Mouse (Mus musculus) lung, postnatal 0 days (tissue): ENCODE data around the gene Corin. TPM values are rescaled to one million over a fixed set of nuclear protein-coding genes. Genes with fewer than 3 reads are reported as not detected.
A peak's percentile ranks its signal among the peaks of the same experiment; 100 is the strongest.

Experiments
- ATAC-seq: fragments of 200-750 bp; cut with Nextera tagmentation; 2 replicates; pipeline ENCODE4 v1.8.0; 2017; ENCODE audit warnings: moderate library complexity
- DNase-seq: peaks from one replicate; pipeline ENCODE4 v3.0.0-alpha.2; 2016; ENCODE audit warnings: low spot score
- H3K27ac ChIP-seq: fragments of 300-500 bp; sonication (generic); 2 replicates; pipeline ENCODE4 v1.5.1; 2014; ENCODE audit warnings: antibody characterized with exemption, mild to moderate bottlenecking, low read length, mixed read lengths
- H3K27me3 ChIP-seq: fragments of 300-500 bp; sonication (generic); replicated peaks from 2 replicates; pipeline ENCODE4 v1.6.1; 2014; ENCODE audit warnings: low read length, mixed read lengths; ENCODE audit not compliant: insufficient read depth
- H3K36me3 ChIP-seq: fragments of 300-500 bp; sonication (generic); 2 replicates; pipeline ENCODE4 v1.6.1; 2014; ENCODE audit warnings: low read length, mixed read lengths; ENCODE audit not compliant: insufficient read depth
- H3K4me1 ChIP-seq: fragments of 300-500 bp; sonication (generic); 2 replicates; pipeline ENCODE4 v1.6.1; 2014; ENCODE audit warnings: antibody characterized with exemption, low read depth, low read length, mixed read lengths; ENCODE audit not compliant: insufficient read depth
- H3K4me2 ChIP-seq: fragments of 300-500 bp; sonication (generic); replicated peaks from 2 replicates; pipeline ENCODE4 v1.6.1; 2014; ENCODE audit warnings: low read depth, mild to moderate bottlenecking, low read length, moderate library complexity, mixed read lengths
- H3K4me3 ChIP-seq: fragments of 300-500 bp; sonication (generic); 2 replicates; pipeline ENCODE4 v1.5.1; 2014; ENCODE audit warnings: low read depth, low read length
- H3K9ac ChIP-seq: fragments of 300-500 bp; sonication (generic); replicated peaks from 2 replicates; pipeline ENCODE4 v1.6.1; 2014; ENCODE audit warnings: low read depth, mild to moderate bottlenecking
- H3K9me3 ChIP-seq: fragments of 300-500 bp; sonication (generic); 2 replicates; pipeline ENCODE4 v1.6.1; 2016; ENCODE audit warnings: low read length, mixed read lengths
- CTCF ChIP-seq: IDR thresholded peaks from 2 replicates; pipeline ENCODE4 v1.5.1; 2016; ENCODE audit warnings: antibody characterized with exemption, mild to moderate bottlenecking
- EP300 ChIP-seq: IDR thresholded peaks from 2 replicates; pipeline ENCODE4 v1.6.1; 2016; ENCODE audit warnings: antibody characterized with exemption, mild to moderate bottlenecking, control low read depth
- WGBS: fragments of 180-500 bp; shearing (Covaris S2); extraction: QIAGEN DNeasy Blood & Tissue Kit; methylation state at CpG from one replicate; pipeline ENCODE4 v1.1.7; 2014; 5-methylcytosine and 5-hydroxymethylcytosine counted together
- polyA plus RNA-seq: library from polyadenylated mRNA; unstranded; fragments of >200 nt; fragmentation: Nextera tagmentation; extraction: Ambion mirVana; gene quantifications from 2 replicates; pipeline ENCODE4 v1.2.1, GENCODE M21; 2015

The Corin gene
- polyA plus RNA-seq, 1 experiment from 2014 or later, result 0.85 TPM

DNA sequence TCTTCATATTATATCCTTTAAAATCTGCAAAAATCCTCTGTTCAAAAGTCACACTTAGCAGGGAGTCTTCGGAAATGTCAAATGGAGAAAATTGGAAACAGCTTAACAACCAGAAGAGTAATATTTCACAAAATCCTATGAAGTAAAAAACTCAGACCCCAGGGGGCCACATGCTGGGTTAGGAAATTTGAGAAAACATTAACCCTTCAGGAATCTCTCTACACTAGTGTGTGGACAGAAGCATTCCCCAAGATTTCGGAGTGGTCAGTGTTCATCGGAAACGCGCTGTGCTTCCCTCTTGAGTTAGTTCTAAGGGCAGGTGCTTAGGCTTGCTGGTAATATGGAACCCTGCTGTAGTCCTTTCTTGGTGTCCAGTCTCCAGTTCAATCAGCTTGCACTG is 101.4 kb downstream of the Corin start:
- Histone ChIP-seq H3K4me2 (no peak overlapping the region), H3K27me3 (no peaks in the 10 kb centered on the region), H3K4me3 (no peak overlapping the region), H3K9me3 (no peaks in the 10 kb centered on the region), H3K27ac (no peak overlapping the region), H3K36me3 (no peaks in the 10 kb centered on the region), H3K9ac (no peak overlapping the region), H3K4me1 (no peaks in the 10 kb centered on the region)
- no peak for ATAC-seq
- TF ChIP-seq CTCF (no peak), EP300 (no peak)
- 66% methylated on average over 5 of the region's 5 CpGs for WGBS
- DNase-seq, result no peak

DNA sequence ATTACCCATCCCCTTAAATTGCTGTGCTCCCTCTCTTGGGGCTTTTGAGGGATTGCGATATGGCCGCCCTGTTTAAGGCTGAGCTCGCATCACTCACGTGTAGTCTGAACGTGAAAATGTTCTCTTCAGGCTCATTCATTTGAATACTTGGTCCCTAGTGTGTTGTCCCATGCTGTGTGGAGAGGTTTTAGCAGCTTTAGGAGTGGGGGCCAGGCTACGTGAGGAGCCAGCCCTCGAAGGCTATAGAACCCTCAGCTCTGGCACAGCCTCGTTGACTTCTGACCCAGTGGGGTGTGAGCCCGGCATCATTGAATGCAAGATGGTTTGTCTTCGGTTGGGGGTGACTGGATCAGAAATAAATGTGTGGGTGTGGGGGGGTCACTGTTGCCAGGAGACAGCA is 102.5 kb downstream of the Corin start:
- H3K4me3 ChIP-seq, result no peak overlapping the region
- no peak overlapping the region for H3K9ac ChIP-seq
- H3K4me1 ChIP-seq, result no peaks in the 10 kb centered on the region
- TF ChIP-seq EP300 (no peak), CTCF (no peak)
- no peaks in the 10 kb centered on the region for H3K36me3 ChIP-seq
- 61% methylated on average over 10 of the region's 10 CpGs for WGBS
- no peaks in the 10 kb centered on the region for H3K27me3 ChIP-seq
- no peak overlapping the region for H3K4me2 ChIP-seq
- no peaks in the 10 kb centered on the region for H3K9me3 ChIP-seq
- DNase-seq (no peak), ATAC-seq (no peak)
- H3K27ac ChIP-seq, result no peak overlapping the region

DNA sequence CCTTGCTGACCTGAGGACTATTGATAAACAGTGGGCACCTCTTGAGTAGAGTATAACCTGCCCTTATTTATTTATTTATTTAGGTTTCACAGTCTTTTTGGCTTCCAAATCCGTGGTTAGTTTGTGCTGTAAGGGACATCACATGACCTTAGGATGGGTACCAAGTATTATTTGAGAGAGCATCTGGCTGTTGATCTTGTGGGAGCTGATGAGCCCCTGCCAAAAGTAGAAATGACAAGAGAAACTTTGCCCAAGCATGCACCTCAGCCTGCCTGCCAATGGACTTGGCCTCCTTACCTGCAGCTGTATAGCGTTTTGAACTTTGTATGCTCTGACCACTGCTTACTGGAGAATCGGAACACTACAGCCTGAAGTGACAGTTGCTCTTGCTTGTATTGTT is 103.0 kb downstream of the Corin start:
- TF ChIP-seq EP300 (no peak), CTCF (no peak)
- H3K36me3 ChIP-seq, result no peaks in the 10 kb centered on the region
- no peaks in the 10 kb centered on the region for H3K9me3 ChIP-seq
- H3K9ac ChIP-seq, result no peak overlapping the region
- H3K27ac ChIP-seq, result no peak overlapping the region
- no peak for ATAC-seq
- H3K4me2 ChIP-seq, result no peak overlapping the region
- DNase-seq, result no peak
- no peak overlapping the region for H3K4me3 ChIP-seq
- 68% methylated on average over 3 of the region's 3 CpGs for WGBS
- no peaks in the 10 kb centered on the region for H3K27me3 ChIP-seq
- no peaks in the 10 kb centered on the region for H3K4me1 ChIP-seq

DNA sequence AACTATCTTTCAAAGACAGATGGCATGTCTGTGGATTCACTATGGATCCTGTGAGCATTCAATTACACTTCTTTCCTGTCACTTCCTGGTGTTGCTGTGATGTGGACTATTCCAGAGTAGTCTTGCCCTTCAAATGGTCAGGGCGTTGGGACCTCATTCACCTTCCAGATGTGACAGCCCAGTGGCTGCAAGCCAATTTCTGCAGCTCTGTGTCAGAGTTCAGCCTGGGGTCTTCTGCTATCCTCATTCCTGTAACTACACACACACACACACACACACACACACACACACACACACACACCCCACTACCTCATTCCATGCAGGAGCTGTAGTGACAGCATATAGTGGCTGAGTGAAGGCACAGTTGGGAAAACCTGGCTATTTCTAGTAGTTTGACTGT is 122.1 kb downstream of the Corin start:
- H3K4me3 ChIP-seq, result no peak overlapping the region
- ATAC-seq (no peak), DNase-seq (peak; percentile 8)
- H3K4me2 ChIP-seq, result no peak overlapping the region
- H3K27me3 ChIP-seq, result no peaks in the 10 kb centered on the region
- WGBS, result 50% methylated on average over 1 of the region's 1 CpGs
- H3K36me3 ChIP-seq, result no peaks in the 10 kb centered on the region
- no peak for TF ChIP-seq EP300
- TF ChIP-seq CTCF, result no peak
- no peaks in the 10 kb centered on the region for H3K9me3 ChIP-seq
- no peaks in the 10 kb centered on the region for H3K4me1 ChIP-seq
- H3K27ac ChIP-seq, result no peak overlapping the region
- no peak overlapping the region for H3K9ac ChIP-seq

DNA sequence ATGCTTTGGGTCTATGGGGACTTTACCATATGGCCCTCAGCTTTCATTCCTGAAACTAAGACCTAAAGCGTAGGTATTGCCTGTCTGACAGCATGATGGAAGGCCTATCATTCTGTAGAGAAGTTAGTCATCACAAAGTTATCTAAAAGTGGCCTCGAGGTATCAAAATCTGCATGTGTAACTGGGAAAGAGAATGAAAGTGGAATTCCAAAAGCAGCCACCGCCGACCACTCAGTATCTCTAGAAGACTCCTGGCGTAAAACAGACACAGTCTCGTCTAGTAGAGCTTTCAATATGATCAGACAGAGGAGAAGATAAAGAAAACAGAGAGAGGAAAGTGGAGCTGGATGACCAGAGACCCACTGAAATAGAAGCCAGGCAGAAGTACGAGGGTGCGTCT is 123.7 kb downstream of the Corin start:
- H3K4me2 ChIP-seq, result no peak overlapping the region
- 59% methylated on average over 8 of the region's 8 CpGs for WGBS
- no peak for ATAC-seq
- TF ChIP-seq EP300, result no peak
- TF ChIP-seq CTCF, result no peak
- H3K27ac ChIP-seq, result no peak overlapping the region
- no peaks in the 10 kb centered on the region for H3K4me1 ChIP-seq
- no peak for DNase-seq
- no peaks in the 10 kb centered on the region for H3K9me3 ChIP-seq
- no peaks in the 10 kb centered on the region for H3K36me3 ChIP-seq
- H3K9ac ChIP-seq, result no peak overlapping the region
- no peak overlapping the region for H3K4me3 ChIP-seq
- no peaks in the 10 kb centered on the region for H3K27me3 ChIP-seq

DNA sequence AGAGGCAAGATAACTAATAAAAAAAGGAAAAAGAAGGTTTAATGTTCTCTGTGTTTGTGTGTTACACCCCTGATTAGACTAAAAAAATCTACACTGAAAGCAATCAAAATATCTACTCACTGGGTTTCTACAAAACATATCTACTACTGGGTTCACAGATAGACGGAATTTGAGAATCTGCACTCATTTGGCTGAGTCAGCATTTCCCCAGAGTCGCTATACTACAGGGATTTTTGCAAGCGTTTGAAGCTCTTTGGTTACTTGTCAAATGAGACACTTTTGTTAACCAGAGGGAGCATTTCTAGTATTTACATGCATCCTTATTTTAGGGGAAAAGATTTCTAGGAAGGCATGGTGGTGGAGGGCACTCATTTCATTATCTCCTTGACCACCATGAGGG is 136.3 kb downstream of the Corin start:
- H3K9me3 ChIP-seq, result no peaks in the 10 kb centered on the region
- H3K36me3 ChIP-seq, result no peaks in the 10 kb centered on the region
- ATAC-seq (no peak), DNase-seq (no peak)
- H3K4me3 ChIP-seq, result no peak overlapping the region
- no peak overlapping the region for H3K4me2 ChIP-seq
- WGBS, result 78% methylated on average over 3 of the region's 3 CpGs
- no peak overlapping the region for H3K9ac ChIP-seq
- H3K27me3 ChIP-seq, result no peaks in the 10 kb centered on the region
- H3K4me1 ChIP-seq, result no peaks in the 10 kb centered on the region
- H3K27ac ChIP-seq, result no peak overlapping the region
- TF ChIP-seq CTCF (no peak), EP300 (no peak)

DNA sequence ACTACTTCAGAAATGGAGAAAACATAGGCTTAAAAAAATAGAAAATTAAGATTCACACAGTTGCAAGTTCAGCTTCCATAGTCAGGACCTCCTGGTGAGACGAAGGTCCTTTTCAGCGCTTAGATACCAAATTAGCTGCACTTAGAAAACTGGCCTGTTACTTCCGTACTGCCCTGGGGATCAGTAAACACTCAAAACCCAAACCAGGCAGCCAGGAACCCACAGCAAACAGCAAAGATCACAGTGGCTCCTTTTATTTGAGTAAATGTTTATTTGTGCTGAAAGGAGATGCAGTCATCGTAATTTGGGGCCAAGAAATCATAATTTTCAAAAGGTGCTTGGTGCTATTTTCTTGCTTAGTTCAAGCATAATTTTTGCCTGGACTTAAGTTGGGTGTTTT is 138.5 kb downstream of the Corin start:
- Histone ChIP-seq H3K4me1 (no peaks in the 10 kb centered on the region), H3K27ac (no peak overlapping the region), H3K4me2 (no peak overlapping the region), H3K27me3 (no peaks in the 10 kb centered on the region), H3K4me3 (no peak overlapping the region), H3K9me3 (no peaks in the 10 kb centered on the region), H3K36me3 (no peaks in the 10 kb centered on the region), H3K9ac (no peak overlapping the region)
- no peak for ATAC-seq
- WGBS, result 47% methylated on average over 4 of the region's 4 CpGs
- no peak for DNase-seq
- TF ChIP-seq CTCF, result no peak
- no peak for TF ChIP-seq EP300
